Mouse (Mus musculus) CH12.LX (cell line): ENCODE data around the gene Ctnnd2. TPM values are rescaled to one million over a fixed set of nuclear protein-coding genes. Genes with fewer than 3 reads are reported as not detected.

Experiments used
- DNase-seq: peaks from one replicate; pipeline ENCODE4 v3.0.0-alpha.2; 2013; ENCODE audit errors: extremely low read depth
- H3K27ac ChIP-seq: 2 replicates; pipeline ENCODE4 v1.5.1; 2012; ENCODE audit warnings: low read depth, mild to moderate bottlenecking, control low read depth, moderate library complexity; ENCODE audit not compliant: insufficient read depth
- H3K27me3 ChIP-seq: replicated peaks from 2 replicates; pipeline ENCODE3; 2012; ENCODE audit warnings: inconsistent platforms
- H3K36me3 ChIP-seq, 2 experiments: replicated peaks in 1 of 2; 2 replicates each; pipeline versions ENCODE3 to v1.6.1; 2012; ENCODE audit warnings: inconsistent platforms in 1 of 2, low read length in 1 of 2, mild to moderate bottlenecking in 1 of 2, mixed read lengths in 1 of 2, moderate library complexity in 1 of 2; ENCODE audit not compliant: control insufficient read depth in 1 of 2, insufficient read depth in 1 of 2
- H3K4me1 ChIP-seq, 2 experiments: 2 replicates each; pipeline ENCODE4 v1.6.1; 2012; ENCODE audit warnings: inconsistent platforms in 1 of 2, moderate library complexity in 1 of 2; ENCODE audit not compliant: insufficient read depth in 2 of 2, control insufficient read depth in 1 of 2
- H3K4me2 ChIP-seq: 2 replicates; pipeline ENCODE4 v1.6.1; 2012; ENCODE audit warnings: low read depth, mild to moderate bottlenecking, control low read depth; ENCODE audit not compliant: poor library complexity, insufficient read depth, severe bottlenecking
- H3K4me3 ChIP-seq, 3 experiments: fragments of 150-350 bp in 1 of 3; sonication (generic) in 1 of 3; replicated peaks in 1 of 3; 2 replicates each; pipeline versions ENCODE3 to v1.5.1; 2011 to 2012; ENCODE audit warnings: low read depth in 2 of 3, low read length in 2 of 3, mild to moderate bottlenecking in 2 of 3, moderate library complexity in 2 of 3, control low read depth in 1 of 3, improper control_type of control experiment in 1 of 3, inconsistent platforms in 1 of 3, mixed read lengths in 1 of 3; ENCODE audit not compliant: poor library complexity in 1 of 3
- H3K79me2 ChIP-seq: replicated peaks from 2 replicates; pipeline ENCODE4 v1.6.1; 2012; ENCODE audit warnings: mild to moderate bottlenecking, moderate library complexity; ENCODE audit not compliant: control insufficient read depth, poor library complexity, insufficient read depth, severe bottlenecking; ENCODE audit errors: extremely low read depth
- H3K9ac ChIP-seq: 2 replicates; pipeline ENCODE4 v1.6.1; 2012; ENCODE audit warnings: low read depth, mild to moderate bottlenecking, control low read depth, moderate library complexity; ENCODE audit not compliant: insufficient read depth
- H3K9me3 ChIP-seq: replicated peaks from 2 replicates; pipeline ENCODE3; 2012; ENCODE audit warnings: low read length, inconsistent platforms, mixed read lengths
- CHD1 ChIP-seq: IDR thresholded peaks from 2 replicates; pipeline ENCODE4 v1.6.1; 2012; ENCODE audit warnings: low read depth, low read length, improper control_type of control experiment, inconsistent platforms
- CHD2 ChIP-seq: IDR thresholded peaks from 2 replicates; pipeline ENCODE4 v1.6.1; 2011; ENCODE audit warnings: low read length, improper control_type of control experiment
- EP300 ChIP-seq: IDR thresholded peaks from 2 replicates; pipeline ENCODE4 v1.6.1; 2011; ENCODE audit warnings: low read length, improper control_type of control experiment
- GABPA ChIP-seq: IDR thresholded peaks from 2 replicates; pipeline ENCODE4 v1.6.1; 2012; ENCODE audit warnings: low read depth, low read length, improper control_type of control experiment, inconsistent platforms; ENCODE audit not compliant: insufficient replicate concordance
- JUN ChIP-seq: IDR thresholded peaks from 2 replicates; pipeline ENCODE4 v1.6.1; 2011; ENCODE audit warnings: low read depth, mild to moderate bottlenecking, low read length, improper control_type of control experiment, moderate library complexity; ENCODE audit not compliant: insufficient read depth
- KAT2A ChIP-seq: IDR thresholded peaks from 2 replicates; pipeline ENCODE4 v1.6.1; 2012; ENCODE audit warnings: low read length, improper control_type of control experiment, inconsistent platforms; ENCODE audit not compliant: insufficient replicate concordance
- NRF1 ChIP-seq: IDR thresholded peaks from 2 replicates; pipeline ENCODE4 v1.6.1; 2014; ENCODE audit warnings: low read depth, mild to moderate bottlenecking, inconsistent platforms, low read length, improper control_type of control experiment, moderate library complexity
- POLR2A ChIP-seq: IDR thresholded peaks from 2 replicates; pipeline ENCODE4 v1.6.1; 2011; ENCODE audit warnings: low read depth, mild to moderate bottlenecking, improper control_type of control experiment, low read length
- POLR2AphosphoS2 ChIP-seq: IDR thresholded peaks from 2 replicates; pipeline ENCODE4 v1.6.1; 2011; ENCODE audit warnings: low read depth, low read length, improper control_type of control experiment
- RCOR1 ChIP-seq: conservative IDR thresholded peaks from 2 replicates; pipeline ENCODE4 v1.6.1; 2012; ENCODE audit warnings: low read depth, mild to moderate bottlenecking, inconsistent platforms, low read length, improper control_type of control experiment
- SMC3 ChIP-seq: IDR thresholded peaks from 2 replicates; pipeline ENCODE4 v1.6.1; 2011; ENCODE audit warnings: low read depth, low read length, improper control_type of control experiment
- UBTF ChIP-seq: IDR thresholded peaks from 2 replicates; pipeline ENCODE4 v1.6.1; 2012; ENCODE audit warnings: low read depth, mild to moderate bottlenecking, inconsistent platforms, low read length, improper control_type of control experiment, moderate library complexity
- USF2 ChIP-seq: conservative IDR thresholded peaks from 2 replicates; pipeline ENCODE4 v1.6.1; 2011; ENCODE audit warnings: low read depth, low read length, improper control_type of control experiment
- ZKSCAN1 ChIP-seq: IDR thresholded peaks from 2 replicates; pipeline ENCODE4 v1.6.1; 2012; ENCODE audit warnings: low read depth, inconsistent platforms, low read length, improper control_type of control experiment, borderline replicate concordance
- ZMIZ1 ChIP-seq: IDR thresholded peaks from 2 replicates; pipeline ENCODE4 v1.6.1; 2012; ENCODE audit warnings: low read depth, mild to moderate bottlenecking, inconsistent platforms, low read length, improper control_type of control experiment
- ZNF384 ChIP-seq: IDR thresholded peaks from 2 replicates; pipeline ENCODE4 v1.6.1; 2012; ENCODE audit warnings: low read depth, low read length, improper control_type of control experiment, inconsistent platforms
- dilution Hi-C: fragments of 300-500 bp; cut with MboI; formaldehyde crosslinking; loops from 2 replicates; pipeline ENCODE4 v1.14.3; 2020; ENCODE audit warnings: low sequenced_read_pairs; ENCODE audit not compliant: extremely low pct_unique_long_range_greater_than_20kb, extremely low pct_ligation_motif_present
- in situ Hi-C: fragments of 300-500 bp; cut with MboI; formaldehyde crosslinking; loops from 3 replicates; pipeline ENCODE4 v1.14.3; 2019; ENCODE audit warnings: low sequenced_read_pairs, low pct_ligation_motif_present, low pct_unique_long_range_greater_than_20kb, mixed read lengths
- polyA plus RNA-seq: library from polyadenylated mRNA; unstranded; fragments of >175 nt; gene quantifications from 2 replicates; pipeline ENCODE4 v1.2.1, GENCODE M21; 2012; ENCODE audit warnings: low read depth; ENCODE audit not compliant: insufficient read length
- total RNA-seq, 2 experiments: library from RNA; depleted of rRNA; stranded (reverse); fragments of 300-350 nt in 1 of 2; fragments of >200 nt in 1 of 2; gene quantifications; 2 replicates each; pipeline ENCODE4 v1.2.3; 2012 to 2014

The Ctnnd2 gene
- total and polyA plus RNA-seq, 3 experiments, result 0.23 TPM; not detected in 2

GRCm38 (mm10) chr15:30306437-30306836 lies 134.0 kb downstream of the Ctnnd2 start:
- Histone ChIP-seq H3K36me3 (no peaks in the 10 kb centered on the region), H3K4me2 (no peak overlapping the region), H3K27me3 (no peaks in the 10 kb centered on the region), H3K9ac (no peak overlapping the region), H3K27ac (no peak overlapping the region), H3K4me1 (no peaks in the 10 kb centered on the region), H3K9me3 (peaks cover 22% of the 10 kb centered on the region), H3K4me3 (no peak overlapping the region), H3K79me2 (no peaks in the 10 kb centered on the region)
- TF ChIP-seq CHD1, result no peak
- DNase-seq, result no peak
- dilution Hi-C loops, result no loop called here
- in situ Hi-C loops, result no loop called here

GRCm38 (mm10) chr15:30322543-30322942 lies 150.2 kb downstream of the Ctnnd2 start:
- Histone ChIP-seq H3K4me2 (no peak overlapping the region), H3K79me2 (no peaks in the 10 kb centered on the region), H3K36me3 (no peaks in the 10 kb centered on the region), H3K27me3 (no peaks in the 10 kb centered on the region), H3K4me1 (no peaks in the 10 kb centered on the region), H3K9me3 (peaks cover 3% of the 10 kb centered on the region), H3K4me3 (no peak overlapping the region), H3K9ac (no peak overlapping the region), H3K27ac (no peak overlapping the region)
- DNase-seq, result no peak
- in situ Hi-C loops (no loop called here), dilution Hi-C loops (no loop called here)
- TF ChIP-seq RCOR1 (no peak), EP300 (no peak), GABPA (no peak), ZKSCAN1 (no peak), POLR2A (no peak), USF2 (no peak), ZNF384 (no peak)

GRCm38 (mm10) chr15:30333336-30334310 lies 161.2 kb downstream of the Ctnnd2 start:
- no peak overlapping the region for H3K4me2 ChIP-seq
- dilution Hi-C loops, result no loop called here
- no peak for TF ChIP-seq UBTF
- TF ChIP-seq NRF1, result no peak
- no peak for TF ChIP-seq JUN
- TF ChIP-seq POLR2AphosphoS2, result no peak
- TF ChIP-seq CHD2, result no peak
- TF ChIP-seq ZMIZ1, result no peak
- no peak for TF ChIP-seq KAT2A
- no peak for TF ChIP-seq SMC3
- no peak for TF ChIP-seq EP300
- TF ChIP-seq USF2, result no peak
- H3K9me3 ChIP-seq, result no peaks in the 10 kb centered on the region
- in situ Hi-C loops, result no loop called here
- H3K27me3 ChIP-seq, result no peaks in the 10 kb centered on the region
- H3K4me1 ChIP-seq, result no peaks in the 10 kb centered on the region
- H3K27ac ChIP-seq, result no peak overlapping the region
- no peak overlapping the region for H3K9ac ChIP-seq
- H3K36me3 ChIP-seq, result no peaks in the 10 kb centered on the region
- DNase-seq, result no peak
- no peak overlapping the region for H3K4me3 ChIP-seq
- H3K79me2 ChIP-seq, result no peaks in the 10 kb centered on the region
